Mouse (Mus musculus) forebrain, embryonic 11.5 days (tissue): Measurements from ENCODE around the gene Gper1. TPM values are rescaled to one million over a fixed set of nuclear protein-coding genes. Genes with fewer than 3 reads are reported as not detected.

ENCODE experiments used
- ATAC-seq: fragments of 200-750 bp; cut with Nextera tagmentation; replicated peaks from 2 replicates; pipeline ENCODE4 v1.8.0; 2017; ENCODE audit warnings: moderate TSS enrichment; ENCODE audit not compliant: low FRiP score
- DNase-seq: peaks from one replicate; pipeline ENCODE4 v3.0.0-alpha.2; 2017; ENCODE audit warnings: low spot score
- H3K27ac ChIP-seq: fragments of 300-500 bp; sonication (generic); 2 replicates; pipeline ENCODE4 v1.5.1; 2014; ENCODE audit warnings: low read depth, low read length
- H3K27me3 ChIP-seq: fragments of 300-500 bp; sonication (generic); 2 replicates; pipeline ENCODE4 v1.6.1; 2014; ENCODE audit warnings: mild to moderate bottlenecking, low read length, mixed read lengths; ENCODE audit not compliant: control insufficient read depth, insufficient read depth
- H3K36me3 ChIP-seq: fragments of 300-500 bp; sonication (generic); 2 replicates; pipeline ENCODE4 v1.6.1; 2014; ENCODE audit warnings: mild to moderate bottlenecking, low read length, moderate library complexity, mixed read lengths; ENCODE audit not compliant: control insufficient read depth, insufficient read depth
- H3K4me1 ChIP-seq: fragments of 300-500 bp; sonication (generic); replicated peaks from 2 replicates; pipeline ENCODE4 v1.6.1; 2014; ENCODE audit warnings: low read length, mixed read lengths; ENCODE audit not compliant: control insufficient read depth, insufficient read depth
- H3K4me2 ChIP-seq: fragments of 300-500 bp; sonication (generic); 2 replicates; pipeline ENCODE4 v1.6.1; 2014; ENCODE audit warnings: low read depth, mild to moderate bottlenecking, low read length, moderate library complexity, mixed read lengths; ENCODE audit not compliant: severe bottlenecking
- H3K4me3 ChIP-seq: fragments of 300-500 bp; sonication (generic); 2 replicates; pipeline ENCODE4 v1.5.1; 2014; ENCODE audit warnings: low read depth, low read length
- H3K9ac ChIP-seq: fragments of 300-500 bp; sonication (generic); 2 replicates; pipeline ENCODE4 v1.6.1; 2014; ENCODE audit warnings: low read length
- H3K9me3 ChIP-seq: fragments of 300-500 bp; sonication (generic); 2 replicates; pipeline ENCODE4 v1.6.1; 2016; ENCODE audit warnings: low read length, mixed read lengths; ENCODE audit not compliant: control insufficient read depth
- WGBS: fragments of 180-500 bp; shearing (Covaris S2); extraction: QIAGEN DNeasy Blood & Tissue Kit; methylation state at CpG from one replicate; pipeline ENCODE4 v1.1.7; 2014; 5-methylcytosine and 5-hydroxymethylcytosine counted together
- polyA plus RNA-seq: library from polyadenylated mRNA; unstranded; fragments of >200 nt; fragmentation: Nextera tagmentation; extraction: Ambion mirVana; gene quantifications from 2 replicates; pipeline ENCODE4 v1.2.1, GENCODE M21; 2014

Gper1 gene
- polyA plus RNA-seq, 1 experiment from 2014 or later = 1.9 TPM

- Histone ChIP-seq H3K4me1 (peaks cover 13% of the 10 kb centered on the region), H3K9ac (no peak overlapping the region; the same call in 1 of the 2 replicates), H3K4me3 (no peak overlapping the region), H3K36me3 (no peaks in the 10 kb centered on the region), H3K4me2 (no peak overlapping the region), H3K9me3 (no peaks in the 10 kb centered on the region), H3K27me3 (no peaks in the 10 kb centered on the region), H3K27ac (no peak overlapping the region)
- DNase-seq = no peak
- ATAC-seq = no peak
- WGBS = 16% methylated on average over 6 of the region's 6 CpGs
Measured at GRCm38 (mm10) chr5:139432333-139432732, 9.4 kb downstream of the Gper1 start.

DNA sequence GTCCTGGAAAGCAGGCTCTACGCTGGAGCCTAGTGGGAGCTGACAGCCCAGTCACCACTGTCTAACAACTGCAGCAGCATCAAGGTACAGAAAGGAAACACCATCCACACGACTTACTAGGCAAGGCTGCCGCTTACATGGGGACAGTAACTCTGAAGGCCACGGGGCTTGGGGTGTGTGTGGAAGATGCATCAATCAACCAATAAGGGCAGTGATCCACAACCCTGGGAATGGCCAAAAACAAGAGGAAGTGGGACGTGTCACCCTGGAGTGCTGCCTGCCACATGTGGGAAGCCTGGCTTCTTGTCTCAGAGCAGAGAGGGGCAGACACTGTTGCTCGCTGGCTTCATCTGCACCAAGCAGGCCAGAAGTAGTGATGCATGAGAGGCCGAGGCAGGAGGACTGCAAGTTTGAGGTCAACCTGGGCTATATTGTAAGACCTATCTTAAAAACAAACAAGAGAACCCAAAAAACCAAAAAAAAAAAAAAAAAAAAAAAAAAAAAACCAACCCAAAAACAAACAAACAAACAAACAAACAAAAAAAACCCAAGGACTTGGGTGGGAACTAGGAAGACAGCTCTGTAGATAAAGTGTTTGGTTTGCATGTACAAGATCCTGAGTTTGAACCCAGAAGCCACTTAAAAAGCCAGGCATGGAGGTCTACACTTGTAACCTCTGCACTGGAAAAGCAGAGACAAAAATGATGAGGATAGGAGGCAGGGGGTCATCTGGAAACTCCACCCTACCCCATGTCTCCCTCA lies 10.0 kb downstream of the Gper1 start:
- no peak overlapping the region for H3K27ac ChIP-seq
- peaks cover 13% of the 10 kb centered on the region for H3K4me1 ChIP-seq
- H3K36me3 ChIP-seq = no peaks in the 10 kb centered on the region
- ATAC-seq (no peak), DNase-seq (no peak)
- 46% methylated on average over 7 of the region's 7 CpGs for WGBS
- H3K4me3 ChIP-seq = no peak overlapping the region
- no peak overlapping the region for H3K9ac ChIP-seq
- no peaks in the 10 kb centered on the region for H3K27me3 ChIP-seq
- no peak overlapping the region for H3K4me2 ChIP-seq
- no peaks in the 10 kb centered on the region for H3K9me3 ChIP-seq

DNA sequence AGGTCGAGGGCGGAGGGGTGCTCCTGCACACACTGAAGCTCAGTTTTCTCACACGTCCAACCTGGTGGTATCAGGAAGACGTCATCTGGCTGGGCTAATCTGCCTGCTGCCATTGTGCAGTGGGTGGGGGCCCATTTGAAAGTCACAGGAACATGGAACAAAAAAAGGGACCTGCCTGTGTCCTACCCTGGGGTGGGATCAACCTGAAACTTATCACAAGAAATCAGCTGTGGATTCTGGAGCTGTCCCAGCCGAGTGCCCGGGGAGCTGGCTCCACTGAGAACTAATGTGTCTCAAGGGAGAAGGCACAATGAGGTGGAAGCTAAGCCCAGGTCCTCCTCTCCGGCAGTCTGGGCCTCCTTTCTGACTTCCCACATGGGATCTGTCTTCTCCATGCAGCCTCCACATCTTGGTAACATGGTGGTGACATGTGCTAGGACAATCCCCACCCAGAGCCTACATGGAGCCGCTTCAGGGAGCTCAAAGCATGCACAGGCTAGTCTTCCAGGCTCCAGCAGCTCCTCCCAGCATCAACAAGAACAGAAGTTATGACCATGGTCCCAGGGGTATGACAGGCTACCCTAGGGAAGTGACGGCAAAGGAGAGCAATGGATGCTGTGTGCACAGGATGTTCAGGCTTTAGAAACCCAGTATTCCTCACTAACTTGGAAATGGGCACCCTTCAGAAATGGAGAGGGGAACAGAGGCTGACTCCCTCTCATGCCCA lies 11.1 kb downstream of the Gper1 start:
- WGBS = 82% methylated on average over 9 of the region's 9 CpGs
- Histone ChIP-seq H3K4me3 (no peak overlapping the region), H3K4me1 (peaks cover 13% of the 10 kb centered on the region), H3K27ac (no peak overlapping the region), H3K9ac (no peak overlapping the region), H3K36me3 (no peaks in the 10 kb centered on the region), H3K4me2 (no peak overlapping the region), H3K9me3 (no peaks in the 10 kb centered on the region), H3K27me3 (no peaks in the 10 kb centered on the region)
- DNase-seq = no peak
- ATAC-seq = no peak

GRCm38 (mm10) chr5:139434940-139435339 lies 12.0 kb downstream of the Gper1 start:
- Histone ChIP-seq H3K4me3 (no peak overlapping the region), H3K27me3 (no peaks in the 10 kb centered on the region), H3K4me1 (peaks cover 13% of the 10 kb centered on the region), H3K9ac (no peak overlapping the region; the same call in 1 of the 2 replicates), H3K4me2 (no peak overlapping the region), H3K36me3 (no peaks in the 10 kb centered on the region), H3K9me3 (no peaks in the 10 kb centered on the region), H3K27ac (no peak overlapping the region)
- ATAC-seq (peak; percentile 51; the same call in 1 of the 2 replicates), DNase-seq (peak; percentile 59)
- 37% methylated on average over 8 of the region's 8 CpGs for WGBS

GRCm38 (mm10) chr5:139437769-139438168 lies 14.8 kb downstream of the Gper1 start:
- ATAC-seq (no peak), DNase-seq (no peak)
- Histone ChIP-seq H3K36me3 (no peaks in the 10 kb centered on the region), H3K9ac (no peak overlapping the region), H3K4me3 (no peak overlapping the region), H3K4me1 (peaks cover 13% of the 10 kb centered on the region), H3K27ac (no peak overlapping the region), H3K27me3 (no peaks in the 10 kb centered on the region), H3K9me3 (no peaks in the 10 kb centered on the region), H3K4me2 (no peak overlapping the region)
- 95% methylated on average over 4 of the region's 4 CpGs for WGBS

GRCm38 (mm10) chr5:139438440-139438839 lies 15.5 kb downstream of the Gper1 start:
- Histone ChIP-seq H3K27ac (no peak overlapping the region), H3K4me3 (no peak overlapping the region), H3K4me2 (no peak overlapping the region), H3K36me3 (no peaks in the 10 kb centered on the region), H3K4me1 (peaks cover 13% of the 10 kb centered on the region), H3K9ac (no peak overlapping the region), H3K27me3 (no peaks in the 10 kb centered on the region), H3K9me3 (no peaks in the 10 kb centered on the region)
- DNase-seq (no peak), ATAC-seq (no peak)
- 89% methylated on average over 12 of the region's 12 CpGs for WGBS

DNA sequence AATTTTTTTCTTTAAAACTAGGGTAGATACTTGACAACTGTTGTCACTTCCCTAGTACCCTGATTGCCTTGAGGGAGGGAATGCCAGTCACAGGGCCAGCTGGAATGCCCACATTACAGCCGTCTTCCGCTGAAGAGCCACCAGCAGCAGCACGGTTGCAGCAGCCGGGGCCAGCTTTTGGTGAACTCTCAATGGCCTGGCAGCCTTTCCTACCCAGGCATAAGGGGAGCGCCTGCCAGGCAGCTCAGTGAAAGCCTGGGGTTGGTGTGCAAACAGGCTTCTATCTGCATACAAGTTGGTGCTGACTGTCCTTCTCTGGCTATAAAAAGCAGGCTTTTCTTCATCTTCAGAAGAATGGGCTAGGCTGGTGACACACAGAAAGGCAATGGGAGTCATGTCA lies 17.5 kb downstream of the Gper1 start:
- no peaks in the 10 kb centered on the region for H3K9me3 ChIP-seq
- no peaks in the 10 kb centered on the region for H3K27me3 ChIP-seq
- no peak overlapping the region for H3K4me3 ChIP-seq
- H3K36me3 ChIP-seq = no peaks in the 10 kb centered on the region
- peaks cover 1% of the 10 kb centered on the region for H3K4me1 ChIP-seq
- no peak overlapping the region for H3K4me2 ChIP-seq
- WGBS = 89% methylated on average over 5 of the region's 5 CpGs
- H3K9ac ChIP-seq = no peak overlapping the region
- ATAC-seq (no peak), DNase-seq (no peak)
- no peak overlapping the region for H3K27ac ChIP-seq

DNA sequence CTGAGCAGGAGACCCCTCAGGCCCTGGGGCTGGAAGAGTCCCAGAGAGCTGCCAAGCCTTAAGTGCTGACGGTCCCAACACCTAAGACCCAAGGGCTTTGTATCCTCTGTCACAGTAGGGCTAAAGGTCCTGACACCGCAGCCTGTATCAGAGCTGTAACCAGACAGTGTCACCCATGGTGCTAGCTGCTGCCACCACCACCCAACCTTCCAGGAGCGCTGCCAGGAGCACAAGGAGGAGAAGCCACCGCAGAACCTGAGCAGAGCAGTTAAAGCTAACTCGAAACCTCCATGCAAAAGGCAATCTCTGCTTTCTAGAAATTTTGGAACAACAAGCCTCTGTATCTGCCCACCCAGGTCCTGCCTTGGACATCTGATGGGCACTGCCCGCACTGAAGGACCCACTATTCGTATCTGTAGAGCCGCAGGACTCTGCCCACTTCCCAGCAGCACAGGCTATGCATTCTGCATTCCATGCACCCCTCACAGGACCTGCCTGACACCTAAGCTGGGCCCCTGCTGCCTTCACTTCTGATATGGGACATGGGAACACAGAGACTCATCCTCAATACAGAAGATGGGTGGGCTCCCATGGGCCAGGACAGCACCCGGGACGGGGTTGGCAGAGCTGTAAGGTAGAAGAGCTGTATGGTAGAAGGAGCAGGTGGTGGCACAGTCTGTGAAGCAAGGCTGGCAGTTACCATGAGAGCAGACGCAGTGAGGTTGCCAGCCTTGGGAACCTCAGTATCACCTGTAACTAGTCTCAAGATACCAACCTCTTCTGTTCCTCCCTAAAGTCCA lies 18.2 kb downstream of the Gper1 start:
- ATAC-seq (no peak), DNase-seq (no peak)
- no peaks in the 10 kb centered on the region for H3K36me3 ChIP-seq
- no peaks in the 10 kb centered on the region for H3K9me3 ChIP-seq
- H3K4me3 ChIP-seq = no peak overlapping the region
- no peak overlapping the region for H3K27ac ChIP-seq
- no peak overlapping the region for H3K9ac ChIP-seq
- 93% methylated on average over 11 of the region's 11 CpGs for WGBS
- no peaks in the 10 kb centered on the region for H3K27me3 ChIP-seq
- H3K4me1 ChIP-seq = no peaks in the 10 kb centered on the region
- H3K4me2 ChIP-seq = no peak overlapping the region
